Mouse (Mus musculus) G1E (cell line): ENCODE results near the gene Tnfsf4.

Source experiments
- CTCF ChIP-seq: IDR thresholded peaks from 2 replicates; pipeline ENCODE4 v1.5.1; 2012; ENCODE audit warnings: low read depth, low read length, inconsistent platforms, mixed read lengths
- GATA1 ChIP-seq: IDR thresholded peaks from 2 replicates; pipeline ENCODE4 v1.6.1; 2012; ENCODE audit warnings: borderline replicate concordance, low read length, inconsistent platforms, mixed read lengths
- TAL1 ChIP-seq: conservative IDR thresholded peaks from 2 replicates; pipeline ENCODE4 v1.6.1; 2012; ENCODE audit warnings: low read depth, low read length, inconsistent platforms, mixed read lengths

DNA sequence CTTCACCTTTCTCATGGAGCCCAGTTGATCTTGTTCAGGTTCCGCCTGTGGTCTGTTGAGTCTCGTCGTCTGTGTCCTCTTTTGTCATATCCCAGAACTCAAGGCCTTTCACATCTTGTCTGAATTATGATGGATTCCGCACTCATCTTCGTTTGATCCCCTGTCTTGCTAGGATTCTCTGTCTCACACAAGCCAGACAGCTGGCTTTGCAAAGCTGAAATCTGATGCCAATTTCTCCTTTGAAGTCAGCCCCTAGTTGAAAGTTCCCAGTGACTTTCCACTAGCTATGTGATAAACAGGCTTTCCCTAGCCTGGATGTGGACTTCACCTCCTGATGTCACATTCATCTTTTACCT, 14.8 kb upstream of the Tnfsf4 start:
- TF ChIP-seq GATA1: no peak
- TF ChIP-seq TAL1: no peak
- no peak for TF ChIP-seq CTCF
